Mouse (Mus musculus) cerebellum, adult 2 months (tissue): Measurements from ENCODE around the gene Hexim2. TPM values are rescaled to one million over a fixed set of nuclear protein-coding genes. Genes with fewer than 3 reads are reported as not detected.

Source experiments
- DNase-seq, 2 experiments: peaks; one replicate each; pipeline ENCODE4 v3.0.0; 2021
- H3K27ac ChIP-seq: fragments of 200-500 bp; 2 replicates; pipeline ENCODE4 v1.5.1; 2012; ENCODE audit warnings: low read length, control low read depth, inconsistent platforms; ENCODE audit not compliant: insufficient read depth
- H3K27me3 ChIP-seq: fragments of 200-500 bp; 2 replicates; pipeline ENCODE4 v1.6.1; 2012; ENCODE audit warnings: inconsistent platforms, mild to moderate bottlenecking, low read length, moderate library complexity; ENCODE audit not compliant: control insufficient read depth, insufficient read depth
- H3K4me1 ChIP-seq: fragments of 200-500 bp; 2 replicates; pipeline ENCODE4 v1.6.1; 2011; ENCODE audit warnings: low read length; ENCODE audit not compliant: control insufficient read depth, insufficient read depth
- H3K4me3 ChIP-seq: fragments of 200-500 bp; replicated peaks from 2 replicates; pipeline ENCODE3; 2011; ENCODE audit warnings: mild to moderate bottlenecking, low read depth, low read length, control low read depth; ENCODE audit not compliant: insufficient read depth
- CTCF ChIP-seq: fragments of 200-500 bp; IDR thresholded peaks from 2 replicates; pipeline ENCODE4 v1.5.1; 2011; ENCODE audit warnings: low read depth, mild to moderate bottlenecking, control low read depth, low read length, moderate library complexity, borderline replicate concordance; ENCODE audit not compliant: insufficient read depth
- POLR2A ChIP-seq: fragments of 200-500 bp; IDR thresholded peaks from 2 replicates; pipeline ENCODE4 v1.6.1; 2011; ENCODE audit warnings: low read length, control low read depth, borderline replicate concordance; ENCODE audit not compliant: insufficient read depth
- WGBS: fragments of 180-500 bp; shearing (Covaris S2); methylation state at CpG from one replicate; pipeline ENCODE4 v1.1.7; 2018; 5-methylcytosine and 5-hydroxymethylcytosine counted together
- polyA plus RNA-seq: library from polyadenylated mRNA; depleted of rRNA; stranded (reverse); fragments of >200 nt; gene quantifications from 2 replicates; pipeline ENCODE4 v1.2.3, GENCODE M21; 2012

The Hexim2 gene
- polyA plus RNA-seq, 1 experiment: 23.0 TPM

DNA sequence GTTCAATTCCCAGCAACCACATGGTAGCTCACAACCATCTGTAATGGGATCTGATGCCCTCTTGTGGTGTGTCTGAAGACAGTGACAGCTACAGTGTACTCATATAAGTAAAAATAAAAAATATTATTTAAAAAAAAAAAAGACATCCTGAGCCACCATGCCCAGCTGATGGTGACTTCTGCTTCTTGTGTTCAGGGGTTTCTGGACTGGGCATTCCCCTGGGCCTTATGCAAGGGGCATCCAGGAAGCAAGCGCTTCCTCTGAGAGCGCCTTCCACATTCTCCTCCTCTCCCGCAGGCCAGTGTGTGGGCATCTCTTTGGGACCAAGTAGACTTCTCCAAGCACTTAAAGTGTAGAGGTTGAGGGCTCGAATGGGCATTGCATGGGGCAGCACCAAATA is 14.2 kb downstream of the Hexim2 start:
- TF ChIP-seq CTCF (no peak), POLR2A (no peak)
- DNase-seq: no peak
- H3K27ac ChIP-seq: no peak overlapping the region
- no peak overlapping the region for H3K4me3 ChIP-seq
- H3K4me1 ChIP-seq: peaks cover 9% of the 10 kb centered on the region
- no peaks in the 10 kb centered on the region for H3K27me3 ChIP-seq
- WGBS: 90% methylated on average over 4 of the region's 4 CpGs

DNA sequence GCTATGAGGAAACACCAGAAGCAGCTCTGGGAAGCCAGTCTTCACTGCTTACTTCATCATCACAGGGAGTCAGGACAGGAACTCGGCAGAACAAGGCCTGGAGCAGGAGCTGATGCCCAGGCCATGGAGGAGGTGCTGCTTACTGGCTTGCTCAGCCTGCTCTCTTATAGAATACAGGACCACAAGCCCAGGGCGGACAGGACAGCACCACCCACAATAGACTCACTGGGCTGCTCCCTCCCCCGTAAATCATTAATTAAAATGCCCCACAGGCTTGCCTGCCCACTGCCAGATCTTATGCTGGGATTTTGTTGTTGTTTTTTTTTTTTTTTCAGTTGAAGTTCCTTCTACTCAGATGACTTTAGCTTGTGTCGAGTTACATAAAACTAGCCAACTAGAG is 15.5 kb downstream of the Hexim2 start:
- Histone ChIP-seq H3K4me1 (peaks cover 4% of the 10 kb centered on the region; the same call in 1 of the 2 replicates), H3K4me3 (no peak overlapping the region), H3K27me3 (no peaks in the 10 kb centered on the region), H3K27ac (no peak overlapping the region)
- DNase-seq: no peak
- 63% methylated on average over 4 of the region's 4 CpGs for WGBS
- TF ChIP-seq POLR2A (no peak), CTCF (no peak)

- TF ChIP-seq CTCF (no peak), POLR2A (no peak)
- DNase-seq: no peak
- WGBS: 94% methylated on average over 4 of the region's 4 CpGs
- H3K4me3 ChIP-seq: no peak overlapping the region
- H3K27ac ChIP-seq: no peak overlapping the region
- no peaks in the 10 kb centered on the region for H3K4me1 ChIP-seq
- H3K27me3 ChIP-seq: no peaks in the 10 kb centered on the region
Measured at GRCm38 (mm10) chr11:103149771-103150170, 17.5 kb downstream of the Hexim2 start.

DNA sequence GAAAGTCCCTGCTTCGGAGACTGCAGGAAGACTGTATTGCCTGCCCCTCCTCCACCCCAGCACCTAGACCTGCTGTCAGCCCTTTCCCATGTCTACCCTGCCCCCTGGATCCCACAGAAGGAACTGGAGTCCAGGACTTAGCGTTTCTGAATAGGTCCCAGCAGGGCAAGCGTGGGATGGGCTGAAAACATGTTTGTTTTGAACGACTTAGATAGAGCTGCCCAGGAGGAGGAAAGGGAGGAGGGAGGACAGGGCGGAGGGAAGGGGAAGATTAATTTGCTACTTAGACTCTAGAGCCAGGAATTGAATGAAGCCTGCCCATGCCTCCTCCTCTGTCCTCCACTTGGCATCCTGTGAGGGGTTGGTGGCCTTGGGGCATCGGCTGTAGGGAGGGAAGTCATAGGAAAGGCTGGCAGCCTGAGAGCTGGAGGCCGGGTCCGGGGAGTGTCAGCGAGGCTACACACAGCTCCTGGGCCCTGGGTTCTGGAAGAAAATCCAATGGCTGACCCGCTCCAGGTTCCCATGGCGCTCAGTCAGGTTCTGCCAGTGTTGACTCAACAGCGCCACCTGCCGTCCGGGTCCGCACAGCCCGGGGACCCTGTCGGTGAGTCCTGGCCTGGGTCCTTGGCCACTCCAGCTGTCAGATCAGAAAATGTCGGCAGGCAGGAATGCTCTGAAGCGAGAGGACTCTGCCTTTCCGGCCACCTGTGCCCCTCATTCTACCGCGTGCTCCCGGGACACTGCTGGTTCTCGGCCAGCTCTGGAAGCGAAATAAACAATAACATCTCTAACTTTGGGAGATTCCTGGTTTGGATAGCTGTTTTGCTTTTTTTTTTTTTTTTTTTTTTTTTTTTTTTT is 26.6 kb downstream of the Hexim2 start:
- WGBS: 2% methylated on average over 25 of the region's 25 CpGs
- H3K4me3 ChIP-seq: peak overlapping the region; percentile 51
- TF ChIP-seq CTCF (peak; percentile 99), POLR2A (0 out of 2 replicates have a peak, but pooled peaks have one; percentile 17)
- H3K27ac ChIP-seq: peak overlapping the region; percentile 74
- no peaks in the 10 kb centered on the region for H3K27me3 ChIP-seq
- H3K4me1 ChIP-seq: peaks cover 6% of the 10 kb centered on the region; the same call in 1 of the 2 replicates
- DNase-seq: peak; percentile 94 to 98

DNA sequence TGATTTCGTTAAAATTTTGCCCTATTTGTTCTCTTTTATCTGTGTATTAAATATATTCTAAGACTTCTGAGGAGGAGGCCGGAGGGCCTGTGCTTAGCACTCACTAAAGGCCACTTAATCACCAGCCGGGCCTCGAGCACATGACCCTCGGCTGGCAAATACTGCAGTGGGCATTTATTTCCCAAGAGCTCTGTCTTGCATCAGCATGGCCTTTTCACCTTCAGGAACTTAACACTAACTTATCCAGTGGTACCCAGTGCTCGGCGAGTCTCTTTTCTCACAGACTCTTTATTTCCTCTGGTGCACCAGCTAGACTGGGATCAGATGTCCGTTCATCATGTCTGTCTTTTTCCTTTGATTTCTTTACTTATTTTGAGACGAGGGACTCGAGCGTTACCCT is 28.5 kb downstream of the Hexim2 start:
- H3K4me3 ChIP-seq: no peak overlapping the region
- no peak overlapping the region for H3K27ac ChIP-seq
- H3K4me1 ChIP-seq: peaks cover 6% of the 10 kb centered on the region; the same call in 1 of the 2 replicates
- no peaks in the 10 kb centered on the region for H3K27me3 ChIP-seq
- TF ChIP-seq CTCF (no peak), POLR2A (no peak)
- WGBS: 94% methylated on average over 11 of the region's 11 CpGs
- no peak for DNase-seq

DNA sequence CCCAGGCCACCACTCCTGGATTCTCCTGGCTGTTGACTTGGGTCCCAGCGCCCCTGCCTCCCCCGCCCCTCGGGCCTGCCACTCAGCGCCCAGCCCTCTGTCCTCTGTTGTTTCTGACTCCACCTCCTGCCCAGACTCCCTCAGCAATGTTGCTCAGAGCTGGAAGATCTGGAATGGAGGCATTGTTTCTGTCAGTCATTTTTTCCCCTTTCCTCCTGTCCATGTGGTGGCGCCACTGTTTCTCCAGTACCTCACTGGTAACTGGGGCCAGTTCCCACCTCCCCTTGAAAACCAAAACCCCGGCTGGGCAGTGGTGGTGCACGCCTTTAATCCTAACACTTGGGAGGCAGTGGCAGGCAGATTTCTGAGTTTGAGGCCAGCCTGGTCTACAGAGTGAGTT is 29.2 kb downstream of the Hexim2 start:
- no peaks in the 10 kb centered on the region for H3K27me3 ChIP-seq
- no peak for TF ChIP-seq POLR2A
- no peak for TF ChIP-seq CTCF
- DNase-seq: no peak
- WGBS: 72% methylated on average over 7 of the region's 7 CpGs
- H3K4me3 ChIP-seq: no peak overlapping the region
- H3K4me1 ChIP-seq: peaks cover 6% of the 10 kb centered on the region; the same call in 1 of the 2 replicates
- H3K27ac ChIP-seq: no peak overlapping the region

DNA sequence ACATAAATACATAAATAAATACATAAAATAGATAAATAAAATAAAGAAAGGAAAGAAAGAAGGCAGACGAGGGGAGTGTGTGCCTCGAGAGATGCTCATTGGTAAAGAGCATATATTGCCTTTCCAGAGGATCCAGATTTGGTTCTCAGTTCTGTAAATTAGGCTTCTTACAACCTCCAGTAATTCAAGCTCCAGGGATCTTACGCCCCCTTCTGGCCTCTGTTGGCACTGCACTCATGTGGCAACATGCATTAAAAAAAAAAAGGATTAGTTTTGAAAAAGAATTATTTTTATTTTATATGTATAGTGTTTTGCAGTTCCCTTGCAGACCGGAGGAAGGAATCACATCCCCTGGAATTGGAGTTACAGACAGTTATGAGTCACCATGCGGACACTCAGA is 29.9 kb downstream of the Hexim2 start:
- no peak for DNase-seq
- WGBS: 92% methylated on average over 5 of the region's 5 CpGs
- no peak overlapping the region for H3K4me3 ChIP-seq
- H3K4me1 ChIP-seq: peaks cover 6% of the 10 kb centered on the region; the same call in 1 of the 2 replicates
- no peak overlapping the region for H3K27ac ChIP-seq
- no peak for TF ChIP-seq POLR2A
- TF ChIP-seq CTCF: peak; percentile 24; the same call in 1 of the 2 replicates
- no peaks in the 10 kb centered on the region for H3K27me3 ChIP-seq

DNA sequence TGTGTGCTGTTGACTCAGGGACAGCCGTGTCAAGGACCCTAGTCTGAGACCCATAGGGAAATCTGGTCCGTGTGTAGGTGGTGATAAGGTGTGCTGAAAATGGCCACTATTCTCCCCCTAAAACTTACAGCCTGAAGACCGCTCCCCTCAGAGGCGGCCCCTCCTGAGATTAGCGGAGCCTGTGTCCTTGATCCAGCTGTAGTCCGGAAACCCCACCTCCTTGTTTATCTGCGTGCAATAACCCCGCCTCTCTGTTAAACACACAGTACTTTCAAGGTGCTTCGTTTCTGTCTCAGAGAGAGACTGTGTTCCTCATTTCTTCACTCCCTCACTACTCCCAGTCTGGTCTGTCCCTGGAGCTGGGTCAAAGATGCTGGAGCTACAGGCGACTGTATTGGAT is 32.2 kb downstream of the Hexim2 start:
- 51% methylated on average over 10 of the region's 10 CpGs for WGBS
- TF ChIP-seq POLR2A (no peak), CTCF (no peak)
- Histone ChIP-seq H3K27ac (no peak overlapping the region), H3K27me3 (no peaks in the 10 kb centered on the region), H3K4me1 (no peaks in the 10 kb centered on the region; the same call in 1 of the 2 replicates), H3K4me3 (no peak overlapping the region)
- DNase-seq: no peak
